Mouse (Mus musculus): ENCODE measurements around the gene Tmem260. TPM values are rescaled to one million over a fixed set of nuclear protein-coding genes. Genes with fewer than 3 reads are reported as not detected.
"Not testable (repeated sequence)": the region's sequence is repeated elsewhere in the genome, so short reads cannot be mapped to it uniquely, and the experiment has no call there.

Gene Tmem260
- polyA plus RNA-seq, 1 experiment from 2014 or later = 23.0 TPM

GRCm38 (mm10) chr14:48453411-48453810 lies 7.5 kb downstream of the Tmem260 start:
- H3K27me3 ChIP-seq = no peaks in the 10 kb centered on the region
- 0 out of 2 replicates have a peak overlapping the region, but pooled peaks have one; percentile 14 for H3K27ac ChIP-seq
- H3K4me1 ChIP-seq (replicated peaks) = peaks cover 44% of the 10 kb centered on the region
- no peak overlapping the region for H3K9ac ChIP-seq (replicated peaks)
- no peak overlapping the region for H3K4me3 ChIP-seq (replicated peaks)
- no peak for ATAC-seq
- H3K4me2 ChIP-seq (replicated peaks) = no peak overlapping the region
- no peaks in the 10 kb centered on the region for H3K9me3 ChIP-seq
- WGBS = 59% methylated on average over 5 of the region's 5 CpGs
- 0 out of 2 replicates have a peak, but pooled peaks cover 7% of the 10 kb centered on the region for H3K36me3 ChIP-seq

GRCm38 (mm10) chr14:48456305-48457092 lies 10.6 kb downstream of the Tmem260 start:
- Histone ChIP-seq H3K4me1 (replicated peaks) (peaks cover 44% of the 10 kb centered on the region), H3K27me3 (0 out of 2 replicates have a peak, but pooled peaks cover 2% of the 10 kb centered on the region), H3K36me3 (peaks cover 15% of the 10 kb centered on the region; the same call in 1 of the 2 replicates), H3K9me3 (no peaks in the 10 kb centered on the region), H3K27ac (peak overlapping the region; percentile 15), H3K4me2 (replicated peaks) (peak overlapping the region; percentile 19; the same call in 1 of the 2 replicates), H3K4me3 (replicated peaks) (no peak overlapping the region), H3K9ac (replicated peaks) (no peak overlapping the region)
- ATAC-seq = peak; percentile 98
- 27% methylated on average over 12 of the region's 12 CpGs for WGBS

GRCm38 (mm10) chr14:48457288-48457938 lies 11.5 kb downstream of the Tmem260 start:
- H3K9ac ChIP-seq (replicated peaks) = no peak overlapping the region
- no peaks in the 10 kb centered on the region for H3K9me3 ChIP-seq
- H3K36me3 ChIP-seq = peaks cover 8% of the 10 kb centered on the region; the same call in 1 of the 2 replicates
- H3K4me1 ChIP-seq (replicated peaks) = peaks cover 37% of the 10 kb centered on the region
- no peak overlapping the region for H3K4me2 ChIP-seq (replicated peaks)
- H3K4me3 ChIP-seq (replicated peaks) = no peak overlapping the region
- no peak for ATAC-seq
- 65% methylated on average over 16 of the region's 16 CpGs for WGBS
- 0 out of 2 replicates have a peak overlapping the region, but pooled peaks have one; percentile 1 for H3K27ac ChIP-seq
- H3K27me3 ChIP-seq = 0 out of 2 replicates have a peak, but pooled peaks cover 2% of the 10 kb centered on the region

GRCm38 (mm10) chr14:48458901-48459300 lies 13.0 kb downstream of the Tmem260 start:
- Histone ChIP-seq H3K27ac (no peak overlapping the region), H3K4me1 (replicated peaks) (peaks cover 29% of the 10 kb centered on the region), H3K27me3 (0 out of 2 replicates have a peak, but pooled peaks cover 2% of the 10 kb centered on the region), H3K9ac (replicated peaks) (no peak overlapping the region), H3K9me3 (no peaks in the 10 kb centered on the region), H3K4me2 (replicated peaks) (no peak overlapping the region), H3K4me3 (replicated peaks) (no peak overlapping the region), H3K36me3 (peaks cover 8% of the 10 kb centered on the region; the same call in 1 of the 2 replicates)
- no peak for ATAC-seq
- 94% methylated on average over 9 of the region's 9 CpGs for WGBS

- H3K9ac ChIP-seq (replicated peaks) = no peak overlapping the region
- H3K27ac ChIP-seq = no peak overlapping the region
- H3K9me3 ChIP-seq = no peaks in the 10 kb centered on the region
- 43% methylated on average over 7 of the region's 7 CpGs for WGBS
- no peak overlapping the region for H3K4me3 ChIP-seq (replicated peaks)
- no peaks in the 10 kb centered on the region for H3K27me3 ChIP-seq
- no peaks in the 10 kb centered on the region for H3K4me1 ChIP-seq (replicated peaks)
- H3K36me3 ChIP-seq = peaks cover 8% of the 10 kb centered on the region; the same call in 1 of the 2 replicates
- H3K4me2 ChIP-seq (replicated peaks) = no peak overlapping the region
- ATAC-seq = no peak
These were observed 22.4 kb downstream of the Tmem260 start for GRCm38 (mm10) chr14:48468339-48468738.

- Histone ChIP-seq H3K27me3 (no peaks in the 10 kb centered on the region), H3K9ac (replicated peaks) (no peak overlapping the region), H3K36me3 (peaks cover 11% of the 10 kb centered on the region; the same call in 1 of the 2 replicates), H3K4me3 (replicated peaks) (no peak overlapping the region), H3K27ac (no peak overlapping the region), H3K9me3 (no peaks in the 10 kb centered on the region), H3K4me2 (replicated peaks) (no peak overlapping the region), H3K4me1 (replicated peaks) (no peaks in the 10 kb centered on the region)
- WGBS = 92% methylated on average over 10 of the region's 10 CpGs
- ATAC-seq = no peak
These were observed 25.0 kb downstream of the Tmem260 start for GRCm38 (mm10) chr14:48470742-48471487.

GRCm38 (mm10) chr14:48472179-48472578 lies 26.3 kb downstream of the Tmem260 start:
- Histone ChIP-seq H3K4me2 (replicated peaks) (no peak overlapping the region), H3K9ac (replicated peaks) (no peak overlapping the region), H3K27me3 (no peaks in the 10 kb centered on the region), H3K27ac (no peak overlapping the region), H3K36me3 (0 out of 2 replicates have a peak, but pooled peaks cover 8% of the 10 kb centered on the region), H3K9me3 (no peaks in the 10 kb centered on the region), H3K4me1 (replicated peaks) (no peaks in the 10 kb centered on the region), H3K4me3 (replicated peaks) (no peak overlapping the region)
- WGBS = 83% methylated on average over 9 of the region's 9 CpGs
- ATAC-seq = no peak

GRCm38 (mm10) chr14:48475370-48475769 lies 29.4 kb downstream of the Tmem260 start:
- Histone ChIP-seq H3K27ac (peak overlapping the region; percentile 60; the same call in 1 of the 2 replicates), H3K4me3 (replicated peaks) (no peak overlapping the region), H3K9ac (replicated peaks) (no peak overlapping the region), H3K36me3 (peaks cover 26% of the 10 kb centered on the region), H3K27me3 (no peaks in the 10 kb centered on the region), H3K4me2 (replicated peaks) (no peak overlapping the region), H3K9me3 (no peaks in the 10 kb centered on the region), H3K4me1 (replicated peaks) (no peaks in the 10 kb centered on the region)
- ATAC-seq = no peak
- WGBS = 70% methylated on average over 1 of the region's 1 CpGs

- 69% methylated on average over 3 of the region's 3 CpGs for WGBS
- H3K4me1 ChIP-seq (replicated peaks); H3K4me3 ChIP-seq (replicated peaks); H3K9me3 ChIP-seq; H3K4me2 ChIP-seq (replicated peaks); H3K9ac ChIP-seq (replicated peaks); H3K27me3 ChIP-seq; ATAC-seq: not testable (repeated sequence)
- peaks cover 24% of the 10 kb centered on the region for H3K36me3 ChIP-seq
- peak overlapping the region; percentile 60; the same call in 1 of the 2 replicates for H3K27ac ChIP-seq
These were observed 29.9 kb downstream of the Tmem260 start for GRCm38 (mm10) chr14:48475834-48476233.

- Histone ChIP-seq H3K4me1 (replicated peaks) (no peaks in the 10 kb centered on the region), H3K4me2 (replicated peaks) (no peak overlapping the region), H3K9me3 (no peaks in the 10 kb centered on the region), H3K9ac (replicated peaks) (no peak overlapping the region), H3K27ac (no peak overlapping the region), H3K4me3 (replicated peaks) (no peak overlapping the region), H3K27me3 (no peaks in the 10 kb centered on the region), H3K36me3 (peaks cover 21% of the 10 kb centered on the region)
- ATAC-seq = no peak
- 65% methylated on average over 8 of the region's 8 CpGs for WGBS
These were observed 30.4 kb downstream of the Tmem260 start for GRCm38 (mm10) chr14:48476278-48476677.

- 34% methylated on average over 7 of the region's 7 CpGs for WGBS
- no peak overlapping the region for H3K4me2 ChIP-seq (replicated peaks)
- no peaks in the 10 kb centered on the region for H3K27me3 ChIP-seq
- H3K9ac ChIP-seq (replicated peaks) = no peak overlapping the region
- H3K4me3 ChIP-seq (replicated peaks) = no peak overlapping the region
- H3K4me1 ChIP-seq (replicated peaks) = peaks cover 4% of the 10 kb centered on the region; the same call in 1 of the 2 replicates
- H3K9me3 ChIP-seq = no peaks in the 10 kb centered on the region
- no peak overlapping the region for H3K27ac ChIP-seq
- no peak for ATAC-seq
- peaks cover 24% of the 10 kb centered on the region for H3K36me3 ChIP-seq
These were observed 35.7 kb downstream of the Tmem260 start for GRCm38 (mm10) chr14:48481591-48481990.
